Mouse (Mus musculus): ENCODE data around the gene Ankrd35.
A peak's percentile ranks its signal among the peaks of the same experiment; 100 is the strongest.

DNA sequence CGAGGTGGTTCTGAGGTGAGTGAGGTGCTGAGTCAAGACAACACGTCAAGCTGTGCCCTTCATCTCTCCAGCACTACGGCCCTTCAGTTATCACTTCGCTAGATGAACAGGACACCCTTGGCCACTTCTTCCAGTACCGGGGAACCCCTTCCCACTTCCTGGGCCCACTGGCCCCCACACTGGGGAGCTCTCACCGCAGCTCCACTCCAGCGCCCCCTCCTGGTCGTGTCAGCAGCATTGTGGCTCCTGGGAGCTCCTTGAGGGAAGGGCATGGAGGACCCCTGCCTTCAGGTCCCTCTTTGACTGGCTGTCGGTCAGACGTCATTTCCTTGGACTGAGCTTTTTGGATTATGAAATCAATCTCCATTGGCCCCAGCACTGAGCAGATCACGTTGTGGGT, 34.8 kb downstream of the Ankrd35 start:
- TF ChIP-seq CTCF (IDR thresholded peaks at IDR 0.05; ENCODE audit: insufficient read depth, low read length) (0 out of 2 replicates have a peak, but pooled peaks have one; percentile 18), POLR2A (IDR thresholded peaks at IDR 0.05; ENCODE audit: borderline replicate concordance, extremely low read depth, low read depth, low read length) (no peak)
